Mouse (Mus musculus): ENCODE measurements around the gene Prdm1.

The Prdm1 gene

DNA sequence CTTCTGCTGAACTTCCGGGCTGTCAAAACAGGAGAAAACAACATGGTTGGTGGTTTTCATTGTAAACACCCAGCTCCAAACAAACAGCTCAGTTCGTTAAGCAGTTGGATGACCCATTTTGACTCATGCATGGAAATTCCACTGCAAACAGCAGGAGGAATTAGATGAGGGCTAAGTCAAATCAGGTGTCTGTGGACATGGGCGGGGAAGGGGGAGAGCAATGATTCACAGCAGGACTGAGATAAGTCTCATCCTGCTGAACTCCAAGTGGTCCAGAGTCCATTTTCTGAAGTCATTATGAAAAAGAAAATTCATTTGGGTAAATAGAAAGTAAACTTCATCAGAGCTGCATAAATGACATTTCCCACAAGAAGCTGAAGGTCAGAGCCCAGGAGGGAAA, 108.1 kb downstream of the Prdm1 start:
- no peak for DNase-seq (ENCODE audit: low spot score)

DNA sequence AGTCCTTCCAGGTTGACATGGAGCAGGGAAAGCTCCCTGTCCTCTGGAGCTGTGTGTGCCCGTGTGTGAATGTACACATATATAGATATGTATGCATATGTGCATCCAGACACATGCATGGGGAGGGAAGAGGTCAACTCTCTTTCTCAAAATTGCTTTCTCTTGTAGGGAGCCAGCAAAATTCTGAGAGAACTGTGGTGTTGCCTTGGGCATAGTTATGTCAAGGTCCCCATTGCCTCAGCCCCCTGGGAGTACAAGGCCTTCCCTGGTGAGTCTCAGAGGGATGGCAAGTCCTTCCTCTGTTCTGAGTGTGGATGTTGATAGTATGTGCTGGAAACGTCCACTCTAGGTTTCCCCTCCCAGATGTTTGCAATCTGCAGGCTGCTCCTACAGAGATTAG, 109.4 kb downstream of the Prdm1 start:
- DNase-seq (ENCODE audit: low spot score): no peak

DNA sequence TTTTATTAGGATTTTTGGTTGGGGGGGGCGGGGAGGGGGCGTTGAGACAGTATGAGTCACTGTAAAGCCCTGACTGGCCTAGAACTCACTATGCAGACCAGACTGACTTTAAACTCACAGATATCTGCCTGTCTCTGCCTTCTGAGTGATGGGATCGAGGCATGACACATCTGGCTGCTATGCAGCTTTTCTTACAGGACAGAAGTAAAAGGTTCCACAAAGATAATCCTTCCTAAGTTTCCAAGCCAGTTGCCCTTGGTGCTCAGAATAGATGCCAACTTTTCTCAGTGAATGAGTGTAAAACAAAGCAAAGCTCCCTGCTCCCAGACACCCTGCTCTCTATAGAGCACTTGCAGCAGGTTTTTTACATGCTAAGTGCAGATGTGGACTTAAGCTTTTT, 112.7 kb downstream of the Prdm1 start:
- no peak for DNase-seq (ENCODE audit: low spot score)

GRCm38 (mm10) chr10:44409958-44410357, 118.3 kb downstream of the Prdm1 start:
- no peak for DNase-seq (ENCODE audit: low spot score)

- no peak for DNase-seq (ENCODE audit: low spot score)
Measured at GRCm38 (mm10) chr10:44409054-44409453, 119.2 kb downstream of the Prdm1 start.

DNA sequence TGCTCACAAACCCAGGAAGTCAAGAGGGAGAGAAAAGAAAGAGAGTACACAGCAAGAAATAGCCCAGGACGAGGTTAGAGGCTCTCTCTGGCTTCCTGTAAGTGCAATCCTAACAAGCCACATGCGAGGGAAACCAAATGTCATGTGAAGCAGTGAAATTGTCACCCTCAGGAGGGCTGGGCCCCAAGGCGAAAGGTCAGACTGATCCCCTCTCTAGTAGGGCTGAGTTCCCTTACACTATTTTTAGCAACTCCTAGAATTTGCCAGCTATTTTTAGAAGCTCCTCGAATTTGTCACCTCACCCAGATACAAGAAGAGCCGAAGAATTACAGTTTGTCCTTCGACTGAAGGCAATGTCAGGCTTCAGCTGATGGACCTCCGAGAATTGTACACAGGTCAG, 124.9 kb downstream of the Prdm1 start:
- DNase-seq (ENCODE audit: low spot score): no peak

- DNase-seq (ENCODE audit: low spot score): no peak
Measured at GRCm38 (mm10) chr10:44401600-44401999, 126.7 kb downstream of the Prdm1 start.

GRCm38 (mm10) chr10:44400602-44401001, 127.7 kb downstream of the Prdm1 start:
- DNase-seq (ENCODE audit: low spot score): no peak

DNA sequence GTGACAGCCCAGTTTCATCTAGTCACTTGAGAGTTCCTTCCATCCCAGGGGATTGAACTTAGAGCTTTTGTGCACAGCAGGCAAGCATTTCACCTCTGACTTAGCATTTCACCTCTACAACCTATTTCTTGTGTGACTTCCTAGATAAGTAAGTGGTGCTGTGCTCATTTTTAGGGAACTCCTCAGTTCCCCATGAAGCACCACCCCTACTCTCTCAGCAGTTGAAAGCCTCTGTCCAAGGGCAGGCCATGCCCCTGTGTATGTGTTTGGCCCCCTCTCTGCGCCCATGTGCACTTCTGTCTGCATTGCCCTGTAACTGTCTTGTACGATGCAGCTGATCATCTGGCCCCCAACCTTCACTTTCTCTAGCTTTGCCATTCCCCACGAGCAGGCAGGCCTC, 128.2 kb downstream of the Prdm1 start:
- no peak for DNase-seq (ENCODE audit: low spot score)

- DNase-seq (ENCODE audit: low spot score): no peak
Measured at GRCm38 (mm10) chr10:44392855-44393254, 135.4 kb downstream of the Prdm1 start.

GRCm38 (mm10) chr10:44391509-44392290, 136.6 kb downstream of the Prdm1 start:
- no peak for DNase-seq (ENCODE audit: low spot score)

DNA sequence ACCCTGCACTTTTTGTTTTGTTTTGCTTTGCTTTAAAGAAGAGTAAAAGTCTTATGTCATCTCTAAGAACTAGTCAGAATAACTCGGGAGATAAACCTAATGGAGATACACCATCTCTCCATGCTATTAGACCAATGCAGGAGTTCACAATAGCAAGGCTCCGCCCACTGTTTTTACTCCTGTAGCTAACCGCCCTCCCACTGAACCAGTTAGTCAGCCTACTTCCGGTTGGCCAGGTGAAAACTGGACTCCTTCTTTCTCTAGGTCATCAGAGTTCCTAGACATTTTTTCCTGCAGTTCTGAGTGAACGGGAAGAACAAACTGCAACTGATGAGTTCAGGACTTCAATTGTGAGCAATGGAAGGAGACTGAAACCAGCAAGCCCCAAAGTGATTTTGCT, 138.0 kb downstream of the Prdm1 start:
- no peak for DNase-seq (ENCODE audit: low spot score)

- DNase-seq (ENCODE audit: low spot score): no peak
Measured at GRCm38 (mm10) chr10:44388706-44389233, 139.5 kb downstream of the Prdm1 start.
